Mouse (Mus musculus) neural tube, embryonic 10.5 days (tissue): ENCODE measurements around the gene Slc8b1.

ENCODE experiments used
- DNase-seq: peaks from one replicate; pipeline ENCODE4 v3.0.0-alpha.2; 2017; ENCODE audit warnings: low spot score; ENCODE audit errors: extremely low spot score

Gene Slc8b1

DNA sequence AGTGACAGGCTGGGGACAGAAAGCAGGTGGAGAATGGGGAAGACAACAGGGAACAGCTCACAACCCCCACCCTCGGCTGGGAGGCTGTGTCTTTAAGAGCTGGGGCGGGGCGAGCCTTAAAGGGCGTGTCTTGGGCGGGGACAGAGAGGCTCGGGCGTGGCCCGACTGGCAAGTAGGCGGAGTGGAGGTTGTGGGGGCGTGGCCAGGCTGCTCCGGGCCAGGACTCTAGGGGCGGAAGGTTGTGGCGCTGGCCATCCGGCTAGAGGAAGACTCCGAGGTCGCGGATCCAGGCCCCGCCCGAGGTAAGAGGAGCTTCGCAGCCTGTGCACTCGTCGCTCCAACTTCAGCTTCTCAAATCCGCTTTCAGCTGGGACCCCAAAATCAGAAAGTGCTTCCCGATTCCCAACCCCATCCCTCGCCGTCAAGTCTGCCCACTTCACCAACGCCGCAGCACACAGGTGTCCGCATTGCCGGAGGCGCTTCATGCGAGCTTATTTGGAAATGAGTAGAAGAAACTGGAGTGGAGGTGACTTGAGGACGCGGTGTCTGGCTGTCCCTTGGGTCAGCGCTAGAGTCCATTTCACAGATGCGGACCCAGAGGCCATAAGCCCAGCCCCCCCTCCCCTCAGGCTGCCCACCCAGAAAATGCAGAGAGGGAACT lies at the start of gene Slc8b1:
TSS of gene Slc8b1 (plus strand) at position 187 of the 661 bp plus-strand sequence.
- DNase-seq: peak; percentile 94

DNA sequence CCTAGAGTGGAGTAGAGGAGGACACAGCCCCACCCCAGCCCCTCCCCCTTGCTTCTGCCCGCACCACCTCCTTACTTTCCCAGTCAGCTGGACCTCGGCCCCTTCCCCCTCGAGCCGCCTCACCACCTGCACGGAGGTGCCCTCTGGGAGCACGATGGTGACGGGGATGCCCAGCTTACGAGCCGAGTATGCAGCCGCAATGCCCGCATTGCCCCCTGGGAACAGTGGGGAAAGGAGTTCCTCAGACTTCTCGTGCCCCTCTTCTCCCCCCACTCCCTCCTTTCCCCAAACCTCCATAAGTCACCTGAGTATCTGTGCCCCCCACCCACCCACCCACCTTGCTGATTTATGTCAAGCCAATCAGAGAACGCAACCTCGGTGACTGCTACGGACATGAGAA lies 49.1 kb upstream of the Slc8b1 start:
- no peak for DNase-seq

DNA sequence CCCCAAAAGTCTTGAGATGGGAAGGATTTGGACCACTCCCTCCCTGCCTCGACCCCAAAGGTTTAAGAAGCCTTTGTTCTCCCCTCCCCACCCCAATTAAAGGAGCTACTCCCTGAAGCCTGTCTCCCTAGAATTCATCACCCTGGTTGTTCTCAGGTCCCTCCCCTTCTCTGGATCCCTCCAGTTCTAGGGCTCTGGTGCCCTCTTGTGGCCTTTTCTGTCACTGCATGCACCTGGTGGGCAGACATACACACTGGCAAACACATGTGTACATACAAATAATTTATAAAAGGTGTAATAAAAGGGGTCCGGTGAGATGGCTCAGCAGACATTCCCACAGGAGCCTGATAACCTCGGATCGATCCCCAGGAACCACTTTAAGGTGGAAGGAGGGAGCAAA lies 46.6 kb upstream of the Slc8b1 start:
- no peak for DNase-seq

DNA sequence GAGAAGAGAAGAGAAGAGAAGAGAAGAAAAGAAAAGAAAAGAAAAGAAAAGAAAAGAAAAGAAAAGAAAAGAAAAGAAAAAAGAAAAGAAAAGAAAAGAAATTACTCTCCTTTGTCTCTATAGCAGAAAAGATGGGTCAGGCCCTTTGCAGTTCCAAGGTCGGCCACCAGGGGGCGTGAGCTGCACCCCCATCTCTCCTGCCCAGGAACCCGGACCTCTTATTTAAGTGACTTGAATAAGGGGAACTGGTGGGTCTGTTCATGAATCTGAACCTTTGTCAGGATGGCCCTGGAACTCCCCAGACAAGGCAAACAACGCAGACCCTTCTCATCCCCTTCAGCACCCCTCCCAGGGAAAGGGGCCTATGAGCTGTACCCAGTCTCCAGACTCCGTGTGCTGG lies 45.9 kb upstream of the Slc8b1 start:
- DNase-seq: no peak

GRCm38 (mm10) chr5:120465860-120466259 lies 45.1 kb upstream of the Slc8b1 start:
- no peak for DNase-seq

GRCm38 (mm10) chr5:120467026-120467425 lies 43.9 kb upstream of the Slc8b1 start:
- DNase-seq: no peak

GRCm38 (mm10) chr5:120468336-120468735 lies 42.6 kb upstream of the Slc8b1 start:
- no peak for DNase-seq

DNA sequence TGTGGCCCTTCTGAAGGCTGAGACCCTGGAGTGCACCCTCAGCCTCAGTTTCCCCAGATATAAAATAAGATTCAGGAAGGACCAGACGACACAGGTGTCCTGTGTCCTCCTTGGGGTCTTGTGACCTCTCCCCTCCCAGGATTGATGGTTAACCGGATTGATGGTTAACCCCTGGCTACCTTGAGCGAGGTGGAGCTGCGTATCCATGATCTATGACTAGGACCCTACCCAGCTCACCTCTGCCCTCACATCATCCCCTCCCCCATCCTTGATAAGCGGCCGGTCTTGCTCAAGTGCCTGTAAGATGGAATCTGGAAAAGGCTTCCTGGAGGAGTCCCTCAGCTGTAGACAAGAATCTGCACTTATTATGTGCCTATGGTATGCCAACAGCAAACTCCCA lies 42.1 kb upstream of the Slc8b1 start:
- no peak for DNase-seq

- DNase-seq: no peak
Observed at GRCm38 (mm10) chr5:120471538-120471937, 39.4 kb upstream of the Slc8b1 start.

- DNase-seq: no peak
Observed at GRCm38 (mm10) chr5:120472770-120473169, 38.2 kb upstream of the Slc8b1 start, which contains the start of gene Sdsl. Gene Sdsl, minus strand, starts transcription at chr5:120472810.

- no peak for DNase-seq
Observed at GRCm38 (mm10) chr5:120473361-120473760, 37.6 kb upstream of the Slc8b1 start.

DNA sequence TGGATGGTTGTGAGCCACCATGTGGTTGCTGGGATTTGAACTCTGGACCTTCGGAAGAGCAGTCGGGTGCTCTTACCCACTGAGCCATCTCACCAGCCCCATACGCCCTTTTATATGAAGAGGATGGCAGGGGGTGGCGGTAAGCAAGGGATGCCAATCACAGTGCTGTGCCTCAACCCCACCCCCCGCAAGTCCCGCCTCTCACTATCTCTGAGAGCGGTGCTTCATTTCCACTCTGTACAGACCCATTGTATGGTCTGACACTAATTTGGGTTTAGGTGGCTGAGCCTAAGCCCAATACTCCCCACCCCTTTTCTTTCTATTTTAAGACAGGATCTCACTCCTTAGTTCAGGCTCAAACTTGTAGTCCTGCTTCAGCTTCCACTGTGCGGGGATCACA lies 35.1 kb upstream of the Slc8b1 start:
- DNase-seq: no peak

DNA sequence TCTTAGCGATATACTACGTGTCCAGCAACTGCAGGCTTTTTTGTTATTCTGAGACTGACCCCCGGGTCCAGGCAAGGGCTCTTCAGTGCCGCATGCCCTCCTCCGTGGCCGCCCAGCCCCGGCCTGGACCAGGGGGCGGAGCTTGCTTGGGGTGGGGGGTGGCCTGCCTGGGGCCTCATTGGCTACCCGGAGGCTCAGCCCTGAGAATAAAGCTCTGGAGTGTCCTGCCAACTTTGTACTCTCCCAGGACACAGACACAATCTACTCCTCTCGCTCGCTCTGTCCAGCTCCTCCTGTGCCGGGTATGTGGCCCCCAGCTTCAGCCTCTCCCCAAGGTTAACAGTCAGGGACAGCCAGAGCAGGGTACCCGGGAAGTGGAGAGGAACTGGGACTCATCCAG lies 34.7 kb upstream of the Slc8b1 start, which contains the start of gene Sds:
TSS of gene Sds (plus strand) at position 231 of the 400 bp plus-strand sequence.
- no peak for DNase-seq

DNA sequence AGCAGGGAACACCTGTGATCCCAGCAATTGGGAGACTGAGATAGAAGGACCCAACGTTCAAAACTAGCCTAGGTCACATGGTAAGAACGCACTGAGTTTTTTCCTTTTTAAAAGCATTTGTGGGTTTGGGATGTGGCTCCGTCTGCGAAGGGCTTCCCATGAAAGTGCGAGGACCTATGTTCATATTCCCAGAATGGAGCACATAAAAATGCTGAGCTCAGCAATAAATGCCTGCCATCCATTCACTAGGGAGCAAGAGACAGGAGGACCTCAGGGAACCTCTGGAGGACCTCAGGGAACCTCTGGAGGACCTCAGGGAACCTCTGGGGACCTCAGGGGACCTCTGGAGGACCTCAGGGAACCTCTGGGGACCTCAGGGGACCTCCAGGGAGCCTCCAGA lies 33.0 kb upstream of the Slc8b1 start:
- DNase-seq: no peak

DNA sequence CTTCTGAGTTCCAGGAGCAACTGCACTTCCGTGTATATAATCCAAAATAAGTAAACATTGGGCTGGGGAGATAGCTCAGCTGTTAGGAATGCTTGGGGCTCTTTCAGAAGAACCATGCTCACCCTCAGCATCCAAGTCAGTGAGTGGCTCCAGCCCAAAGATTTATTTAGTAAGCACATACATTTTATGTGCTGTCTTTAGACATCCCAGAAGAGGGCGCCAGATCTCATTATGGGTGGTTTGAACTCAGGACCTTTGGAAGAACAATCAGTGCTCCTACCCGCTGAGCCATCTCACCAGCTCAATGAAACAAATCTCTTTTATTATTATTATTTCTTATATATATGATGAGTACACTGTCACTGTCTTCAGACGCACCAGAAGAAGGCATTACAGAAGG lies 31.4 kb upstream of the Slc8b1 start:
- no peak for DNase-seq

GRCm38 (mm10) chr5:120481205-120481604 lies 29.8 kb upstream of the Slc8b1 start:
- DNase-seq: no peak

DNA sequence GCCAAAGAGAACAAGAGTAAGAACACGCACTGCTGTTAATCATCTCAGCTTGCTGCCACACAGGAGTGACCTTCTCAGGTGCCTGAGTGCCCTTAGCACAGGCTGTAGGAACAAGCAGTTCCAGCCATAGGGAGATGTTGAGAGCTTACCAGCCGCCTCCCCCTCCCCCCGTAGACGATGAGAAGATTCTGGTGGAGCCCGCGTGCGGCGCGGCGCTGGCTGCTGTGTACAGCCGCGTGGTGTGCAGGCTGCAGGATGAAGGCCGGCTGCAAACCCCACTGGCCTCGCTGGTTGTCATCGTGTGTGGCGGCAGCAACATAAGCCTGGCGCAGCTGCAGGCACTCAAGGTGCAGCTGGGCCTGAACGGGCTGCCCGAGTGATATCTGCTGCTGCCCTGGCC lies 27.6 kb upstream of the Slc8b1 start:
- no peak for DNase-seq

DNA sequence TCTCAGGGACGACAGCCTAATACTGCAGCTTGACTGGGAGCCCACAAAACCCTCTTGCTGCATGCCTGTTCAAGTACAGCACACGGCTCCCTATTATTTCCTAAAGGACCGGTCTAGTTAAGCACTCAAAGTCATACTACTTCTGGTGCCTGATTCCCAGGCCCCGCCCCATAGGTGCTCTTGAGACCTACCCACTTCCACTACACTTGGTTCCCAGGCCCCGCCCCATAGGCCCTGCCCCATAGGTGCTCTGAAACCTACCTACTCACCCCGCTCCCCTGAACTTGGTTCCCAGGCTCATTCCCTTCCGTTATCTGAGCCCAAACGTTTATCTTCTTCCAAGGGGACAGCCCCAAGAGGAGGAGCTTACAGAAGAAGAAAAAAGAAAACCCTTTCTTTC lies 23.1 kb upstream of the Slc8b1 start:
- DNase-seq: no peak

GRCm38 (mm10) chr5:120490679-120491192 lies 20.2 kb upstream of the Slc8b1 start:
- no peak for DNase-seq

GRCm38 (mm10) chr5:120492437-120492836 lies 18.5 kb upstream of the Slc8b1 start:
- DNase-seq: peak; percentile 53

DNA sequence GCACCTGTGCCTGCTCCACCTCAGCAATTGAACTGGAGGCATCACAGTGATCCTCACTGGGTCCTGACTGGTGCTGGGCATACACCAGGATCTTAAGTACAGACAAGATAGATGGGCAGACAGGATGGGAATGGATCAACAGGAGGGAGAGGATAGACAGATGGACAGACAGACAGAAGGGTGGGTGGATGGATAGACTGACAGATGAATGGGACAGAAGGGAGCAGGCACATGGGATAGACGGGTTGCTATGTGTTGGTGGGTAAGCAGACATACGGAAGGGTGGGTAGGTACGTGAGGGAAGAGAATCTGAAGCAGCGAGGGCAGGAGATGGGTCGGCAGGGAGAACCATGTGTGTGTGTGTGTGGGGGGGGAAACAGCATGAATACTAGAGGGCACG lies 17.5 kb upstream of the Slc8b1 start:
- DNase-seq: no peak

- DNase-seq: no peak
Observed at GRCm38 (mm10) chr5:120493873-120494395, 17.0 kb upstream of the Slc8b1 start.

- DNase-seq: no peak
Observed at GRCm38 (mm10) chr5:120495064-120495702, 15.8 kb upstream of the Slc8b1 start.
